Mouse (Mus musculus) lung, postnatal 14 days (tissue): Measurements from ENCODE around the gene Slc48a1.

Experiments
- DNase-seq: peaks from one replicate; pipeline ENCODE4 v3.0.0; 2021

Slc48a1 gene

DNA sequence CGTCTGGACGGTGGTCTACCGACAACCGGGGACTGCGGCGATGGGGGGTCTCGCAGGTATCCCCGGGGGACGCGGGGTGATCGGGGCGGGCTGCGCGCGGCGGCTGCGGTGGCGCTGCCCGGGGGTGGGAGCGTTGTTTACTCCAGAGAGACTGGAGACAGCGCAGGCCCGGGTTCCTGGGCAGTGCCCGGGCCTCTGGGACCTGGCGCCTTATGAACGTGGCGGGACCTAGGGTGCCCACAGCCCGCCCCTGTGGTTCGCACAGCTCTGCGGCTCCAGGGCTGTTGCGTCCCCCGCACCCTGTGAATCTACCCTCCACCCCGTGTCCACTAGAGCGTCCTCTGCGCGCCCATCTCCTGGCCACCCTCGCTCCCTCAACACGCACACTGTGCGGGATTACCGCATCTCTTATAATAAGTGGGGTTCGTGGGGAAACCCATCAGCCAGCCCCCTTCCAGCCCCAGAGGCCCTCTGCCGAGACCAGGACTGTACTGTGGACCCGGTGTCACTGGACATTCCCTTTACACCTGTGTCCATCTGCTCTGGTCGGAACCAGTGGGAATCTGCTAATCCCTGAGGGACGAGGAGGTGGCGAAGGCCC, 6.3 kb downstream of the Slc48a1 start:
- peak; percentile 41 for DNase-seq

DNA sequence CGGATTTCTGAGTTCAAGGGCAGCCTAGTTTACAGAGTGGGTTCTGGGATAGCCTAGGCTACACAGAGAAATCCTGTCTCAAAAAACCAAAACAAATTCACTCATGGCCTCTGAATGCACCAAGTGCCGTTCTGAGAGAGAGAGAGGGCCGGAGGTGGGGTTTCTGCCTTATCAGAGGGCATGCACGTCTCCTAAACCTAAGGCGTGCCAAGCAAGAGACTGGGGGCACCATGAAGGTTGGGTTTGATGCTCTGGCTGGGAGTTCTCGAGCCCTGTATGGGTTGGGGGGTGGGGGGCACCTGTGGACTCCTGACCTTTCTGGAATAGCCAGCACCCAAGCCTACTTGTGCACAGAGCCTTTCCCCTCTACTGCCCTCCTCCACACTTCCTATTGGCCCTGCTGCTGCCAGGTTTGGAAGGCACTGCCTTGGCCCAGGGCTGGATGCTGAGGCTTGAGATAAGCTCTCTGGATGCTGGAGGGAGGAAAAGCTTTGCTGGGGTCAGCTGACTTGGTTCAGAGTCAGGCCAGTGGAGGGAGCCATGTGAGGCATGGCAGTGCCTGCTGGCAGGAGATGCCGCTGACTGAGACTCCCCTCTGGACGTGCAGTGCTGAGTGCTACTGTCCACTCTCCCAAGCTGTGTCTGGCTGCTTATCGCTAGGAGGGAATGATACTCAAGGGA, 7.6 kb downstream of the Slc48a1 start:
- DNase-seq = no peak

DNA sequence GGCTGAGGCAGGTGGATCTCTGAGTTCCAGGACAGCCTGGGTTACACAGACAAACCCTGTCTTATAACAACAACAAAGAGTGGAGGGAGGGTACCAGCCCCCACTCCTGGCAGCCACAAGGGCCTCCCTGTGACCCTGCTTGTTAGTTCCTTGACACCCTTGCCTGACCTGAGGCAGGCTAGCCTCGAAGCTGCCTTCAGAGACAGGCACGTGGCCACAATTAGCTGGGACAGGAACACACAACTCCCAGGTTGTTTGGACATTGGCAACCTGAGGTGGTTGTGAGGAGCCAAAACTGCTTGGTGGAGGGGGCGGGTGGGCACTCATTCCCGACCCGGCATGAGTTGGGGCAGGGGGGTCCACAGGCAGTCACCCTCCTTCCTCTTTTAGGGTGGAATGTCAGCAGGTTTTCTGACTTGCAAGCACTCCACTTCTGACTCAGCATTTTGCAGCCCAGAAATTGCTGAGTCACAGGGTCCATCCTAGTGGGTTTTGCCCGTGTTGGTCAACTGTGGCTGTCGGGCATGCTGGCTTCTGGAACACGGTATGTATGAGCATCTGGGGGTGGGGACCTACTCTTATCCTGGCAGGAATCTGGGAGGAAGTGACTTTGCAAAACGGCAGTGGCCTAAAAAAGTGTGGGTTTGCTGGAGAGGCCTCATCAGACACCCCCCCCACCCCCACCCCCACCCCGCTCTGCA, 8.2 kb downstream of the Slc48a1 start:
- DNase-seq = no peak

DNA sequence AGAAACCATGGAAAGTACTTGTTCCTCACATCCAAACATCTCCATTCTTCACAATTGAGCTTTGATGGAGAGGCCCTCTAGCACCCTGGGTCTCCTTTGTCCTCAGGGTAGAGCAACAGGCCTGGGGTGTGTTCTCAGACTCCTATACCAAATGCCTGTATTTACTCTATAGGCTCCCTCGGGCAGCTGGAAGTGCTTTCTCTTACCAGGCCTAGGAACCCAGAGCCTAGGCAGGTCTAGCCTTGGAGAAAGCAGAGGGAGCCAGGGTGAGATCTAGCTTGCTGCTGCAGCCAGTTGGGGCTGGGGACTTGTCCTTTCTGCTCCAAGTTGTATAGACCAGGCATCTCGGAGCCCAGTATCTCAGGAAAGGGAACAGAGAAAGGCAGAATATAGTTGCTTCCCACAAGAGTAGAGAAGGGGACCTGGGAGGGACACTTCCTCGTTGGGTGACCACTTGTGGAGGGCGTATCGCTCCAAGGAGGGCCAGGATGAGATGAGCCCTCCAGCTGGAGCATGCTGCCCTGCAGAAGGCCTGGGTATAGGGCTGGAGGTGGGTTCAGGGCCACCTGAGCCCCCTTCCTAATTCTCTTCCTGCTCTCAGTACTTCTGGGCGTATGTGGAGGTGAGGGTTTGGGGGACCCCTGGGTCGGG, 9.0 kb downstream of the Slc48a1 start:
- no peak for DNase-seq

DNA sequence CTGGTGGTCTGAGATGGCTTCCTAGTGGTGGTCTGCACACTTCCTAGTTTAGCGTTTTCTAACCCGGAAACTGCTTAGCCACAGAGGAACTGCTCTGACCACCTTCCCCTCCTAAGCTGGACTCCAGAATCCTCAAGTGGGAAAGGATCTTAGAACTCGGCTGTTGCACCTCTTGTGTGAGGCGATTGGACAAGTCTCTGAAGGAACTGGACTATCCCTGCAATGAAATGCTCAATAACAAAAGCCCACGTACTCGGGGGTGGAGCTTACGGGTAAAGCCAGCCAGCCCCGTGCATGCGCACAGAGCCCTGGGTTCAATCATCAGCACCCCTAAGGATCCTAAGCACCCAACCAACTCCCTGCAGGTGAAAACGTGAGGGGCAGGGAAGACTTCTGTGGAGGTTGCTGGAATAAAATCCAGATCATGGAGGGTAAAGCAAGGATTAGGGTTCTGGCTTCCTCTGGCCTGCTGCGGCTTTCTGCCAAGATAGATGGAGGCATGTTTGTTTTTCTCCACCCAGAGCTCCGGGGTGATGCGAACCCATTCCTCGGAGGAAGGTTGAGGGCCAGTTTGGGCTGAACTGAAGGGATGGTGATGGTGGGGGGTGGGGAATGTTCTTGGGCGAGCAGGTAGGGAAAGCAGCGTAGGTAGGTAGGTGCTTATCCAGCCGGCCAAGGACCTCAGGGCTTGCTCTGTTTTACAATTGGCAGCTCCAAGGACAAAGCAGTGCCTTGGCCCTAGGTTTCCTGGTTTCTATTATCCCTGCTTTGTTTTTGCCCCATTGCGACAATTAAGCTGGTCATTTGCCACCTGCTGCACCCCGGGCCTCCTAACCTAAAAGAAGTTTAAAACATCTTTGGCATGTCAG, 9.7 kb downstream of the Slc48a1 start:
- DNase-seq = no peak

DNA sequence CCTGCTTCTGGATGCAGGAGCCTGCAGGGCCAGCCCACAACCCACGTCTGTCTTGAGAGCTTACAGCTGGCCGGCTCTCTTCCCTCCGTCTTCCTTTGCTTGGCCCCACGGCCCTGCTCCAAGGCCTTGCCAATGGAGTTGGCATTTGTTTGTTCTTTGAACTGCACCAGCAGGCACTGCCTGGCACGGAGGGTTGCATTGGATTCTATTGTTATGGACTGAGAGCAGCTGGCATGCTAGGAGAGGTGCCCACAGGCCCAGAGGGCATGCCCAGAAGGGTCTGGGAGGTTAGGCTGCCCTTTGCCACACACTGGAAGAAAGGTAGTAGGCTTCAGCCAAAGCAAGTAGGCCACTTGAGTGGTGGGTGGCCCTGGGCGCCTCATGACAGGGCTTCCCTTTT, 10.5 kb downstream of the Slc48a1 start:
- no peak for DNase-seq

DNA sequence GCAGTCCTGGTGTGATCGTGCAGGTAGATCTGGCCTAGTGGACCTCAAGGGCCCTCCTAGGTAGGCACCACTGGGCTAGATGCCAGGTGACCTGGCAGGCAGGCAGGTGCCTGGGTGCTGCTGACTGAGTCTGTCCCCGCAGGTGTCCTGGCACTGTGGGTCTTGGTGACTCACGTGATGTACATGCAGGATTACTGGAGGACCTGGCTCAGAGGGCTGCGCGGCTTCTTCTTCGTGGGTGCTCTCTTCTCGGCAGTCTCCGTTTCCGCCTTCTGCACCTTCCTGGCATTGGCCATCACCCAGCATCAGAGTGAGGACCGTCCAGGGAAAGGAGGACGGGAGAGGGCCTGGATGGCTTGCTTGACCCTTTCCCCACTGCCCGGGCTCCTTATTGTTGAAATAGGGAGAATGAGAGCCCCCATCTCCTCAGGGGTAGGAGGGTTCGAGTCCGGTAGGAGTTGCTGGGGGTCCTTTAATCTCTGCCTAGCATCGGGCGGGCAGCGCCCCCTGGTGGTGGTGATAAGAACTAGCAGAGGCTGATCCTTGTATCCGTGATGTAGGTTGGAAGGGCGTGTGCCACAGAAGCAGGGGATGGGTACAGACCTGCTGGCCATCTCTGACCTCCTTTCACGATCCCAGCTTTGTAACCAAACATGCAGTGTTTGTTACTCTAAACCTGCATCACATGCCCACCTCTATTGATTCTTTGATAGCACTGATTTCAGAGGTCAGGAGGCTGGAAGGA, 11.6 kb downstream of the Slc48a1 start:
- peak; percentile 74 for DNase-seq

DNA sequence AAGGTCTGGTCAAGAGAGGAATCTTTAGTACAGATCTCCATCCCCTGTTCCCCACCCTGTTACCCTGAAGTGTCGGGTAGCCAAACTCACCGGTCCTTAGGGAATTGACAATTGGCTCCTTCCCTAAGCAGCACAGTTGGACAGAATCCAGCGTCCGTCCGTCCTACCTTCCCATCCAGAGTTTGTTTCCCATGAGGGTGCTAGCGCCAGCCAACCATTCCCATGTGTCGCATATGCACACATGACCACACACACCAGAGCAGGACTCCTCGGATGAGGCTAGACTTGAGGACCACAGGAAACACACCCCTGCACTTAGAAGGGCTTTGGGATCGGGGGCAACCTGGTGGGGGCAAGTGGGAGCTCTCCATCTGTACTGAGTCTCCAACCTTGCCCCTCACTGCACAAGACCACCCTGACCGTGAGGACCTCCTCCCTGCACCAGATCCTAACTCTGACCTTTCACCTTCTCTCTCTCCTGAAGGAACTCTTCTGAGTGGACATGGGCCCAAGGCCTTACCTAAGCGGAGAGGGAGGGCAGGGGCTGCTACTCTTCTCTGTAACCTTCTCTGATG, 12.9 kb downstream of the Slc48a1 start:
- no peak for DNase-seq

DNA sequence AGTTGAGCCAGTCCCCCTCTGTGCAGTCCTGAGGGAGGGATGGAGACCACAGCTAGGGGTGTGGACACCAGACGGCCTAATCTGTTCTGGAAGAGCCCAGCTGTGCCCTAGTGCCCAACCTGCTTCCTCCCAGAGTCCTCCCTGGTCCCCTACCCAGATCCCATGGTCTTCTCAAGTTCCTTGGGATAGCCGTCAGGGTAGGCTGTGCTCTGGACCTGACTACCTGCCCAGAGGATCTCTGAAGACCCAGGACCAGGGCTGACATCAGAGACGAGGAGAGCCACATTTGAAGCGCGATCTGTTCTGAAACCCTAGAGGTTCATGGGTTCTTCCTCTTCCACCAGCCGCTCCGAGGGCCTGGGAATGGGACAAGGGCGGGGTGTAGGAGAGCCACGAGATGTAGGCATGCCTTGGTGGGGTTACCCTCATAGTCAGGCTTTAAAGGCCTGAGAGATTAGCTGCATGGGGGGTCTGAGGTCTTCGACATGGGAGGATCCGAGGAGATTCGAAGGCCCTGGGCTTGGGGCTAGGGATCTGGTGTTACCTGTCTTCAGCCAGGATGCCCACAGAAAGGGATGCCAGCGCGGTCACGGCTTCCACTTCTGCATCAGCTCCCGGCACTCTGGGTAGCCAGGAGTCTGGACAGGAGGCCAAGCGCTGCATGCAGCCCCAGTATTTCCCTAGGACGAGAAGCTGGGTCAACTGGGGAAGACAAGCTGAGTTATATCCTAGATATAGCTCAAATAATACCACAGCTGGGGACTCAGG, 15.2 kb downstream of the Slc48a1 start:
- DNase-seq = no peak

DNA sequence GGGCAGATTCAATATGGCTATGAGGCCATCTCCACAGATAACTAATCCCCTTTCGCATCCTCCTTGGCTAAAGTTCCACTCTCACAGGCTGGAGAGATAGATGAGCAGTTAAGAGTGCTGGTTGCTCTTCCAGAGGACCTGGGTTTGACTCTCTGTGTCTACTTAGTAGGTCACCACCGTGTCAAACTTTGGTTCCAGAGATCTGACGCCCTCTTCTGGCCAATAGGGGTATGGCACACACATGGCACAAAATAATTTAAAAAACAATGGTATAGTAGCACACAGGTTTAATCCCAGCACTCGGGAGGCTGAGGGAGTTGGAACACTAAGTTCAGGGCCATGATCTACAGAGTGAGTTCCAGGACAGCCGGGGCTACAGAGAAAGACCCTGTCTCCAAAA, 15.9 kb downstream of the Slc48a1 start:
- DNase-seq = no peak

DNA sequence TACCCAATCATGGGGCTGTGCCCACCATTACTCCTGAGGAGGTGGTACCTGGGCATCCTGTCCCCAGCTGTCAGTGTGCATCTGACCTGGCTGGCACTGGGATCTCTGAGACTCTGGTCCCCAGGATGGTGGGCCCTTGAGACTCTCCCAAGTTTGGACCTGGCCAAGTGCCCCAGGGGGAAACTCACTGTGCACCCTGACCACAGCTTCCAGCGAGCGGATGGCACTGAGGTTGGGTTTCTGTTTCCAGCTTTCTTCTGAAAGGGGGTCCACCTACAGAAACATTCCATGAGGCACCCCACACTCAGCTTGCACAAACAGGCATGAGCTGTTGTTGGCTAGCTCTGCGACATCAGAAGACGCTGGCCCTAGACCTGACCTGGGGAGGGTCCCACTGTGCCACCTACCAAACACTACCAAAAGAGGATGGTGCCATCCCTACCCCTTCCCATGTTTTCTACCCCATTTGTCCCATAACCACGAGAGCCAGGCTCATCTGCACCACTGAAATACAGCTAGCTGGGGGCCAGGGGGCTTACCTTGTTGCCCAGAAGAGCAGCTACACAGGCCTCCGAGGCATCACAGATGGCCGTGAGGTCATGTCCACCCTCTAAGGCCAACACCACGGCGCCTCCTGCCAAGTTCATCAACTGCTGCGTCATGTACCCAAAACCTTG, 17.4 kb downstream of the Slc48a1 start:
- no peak for DNase-seq

DNA sequence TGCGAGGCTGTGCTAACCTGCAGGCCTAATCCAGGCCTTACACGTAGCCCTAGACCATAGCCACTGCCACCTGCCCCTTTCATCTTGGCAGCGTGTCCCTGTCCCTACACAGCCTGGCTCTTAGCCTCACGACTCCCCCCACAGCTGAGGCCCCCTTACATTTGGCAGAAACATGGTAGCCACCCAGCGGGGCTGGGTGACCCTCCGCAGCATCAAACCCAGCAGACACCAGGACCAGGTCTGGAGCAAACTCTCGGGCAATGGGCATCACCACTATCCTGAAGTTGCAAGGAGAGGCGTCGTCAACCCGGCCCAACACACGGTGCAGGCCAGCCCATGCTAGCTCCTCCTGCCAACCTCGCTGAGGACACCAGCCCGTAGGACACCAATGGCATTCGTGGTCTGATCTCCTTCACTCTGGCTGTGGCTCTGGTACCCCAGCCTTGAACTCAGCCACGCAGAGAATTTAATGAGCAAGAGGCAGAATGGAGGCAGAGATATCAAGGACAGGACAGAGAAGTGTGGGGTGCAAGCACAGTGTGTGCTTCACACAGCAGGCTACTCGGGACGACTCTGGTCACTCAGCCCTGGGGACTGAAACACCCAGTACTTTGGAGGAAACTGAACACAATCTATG, 18.5 kb downstream of the Slc48a1 start:
- no peak for DNase-seq

DNA sequence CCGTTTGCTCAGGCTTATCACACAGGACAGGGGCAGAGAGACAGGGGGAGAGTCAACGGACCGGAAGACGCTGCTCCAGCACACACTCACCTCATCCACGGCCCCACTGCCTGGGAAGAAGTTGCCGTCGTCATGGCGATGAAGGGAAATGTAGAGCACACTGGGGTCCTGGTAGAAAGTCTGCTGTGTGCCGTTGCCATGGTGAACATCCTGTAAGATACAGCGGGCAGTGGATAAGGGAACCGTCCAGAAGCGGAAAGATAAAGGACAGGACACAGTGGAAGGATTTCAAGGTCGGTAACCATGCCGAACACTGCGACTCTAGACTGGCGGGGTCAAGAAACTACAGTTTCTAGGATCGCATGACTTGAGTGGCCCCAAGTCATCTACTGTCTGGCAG, 19.8 kb downstream of the Slc48a1 start:
- no peak for DNase-seq

DNA sequence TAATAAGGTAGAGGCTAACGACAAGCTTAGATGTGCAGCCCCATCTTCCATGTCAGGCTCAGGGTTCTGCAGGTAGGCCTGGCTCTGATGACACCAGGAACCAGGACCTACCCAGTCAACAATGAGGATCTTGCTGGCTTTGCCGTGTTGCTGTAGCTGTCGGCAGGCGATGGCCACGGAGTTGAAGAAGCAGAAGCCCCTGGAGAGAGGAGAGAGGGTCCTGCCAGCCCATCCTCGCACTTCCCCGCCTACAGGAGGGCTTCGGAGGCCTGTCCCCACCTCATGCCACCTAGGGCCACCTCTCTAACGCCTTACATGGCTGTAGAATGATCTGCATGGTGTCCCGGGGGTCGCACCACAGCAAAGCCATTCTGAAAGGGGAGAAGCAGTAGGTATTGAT, 21.1 kb downstream of the Slc48a1 start:
- no peak for DNase-seq

DNA sequence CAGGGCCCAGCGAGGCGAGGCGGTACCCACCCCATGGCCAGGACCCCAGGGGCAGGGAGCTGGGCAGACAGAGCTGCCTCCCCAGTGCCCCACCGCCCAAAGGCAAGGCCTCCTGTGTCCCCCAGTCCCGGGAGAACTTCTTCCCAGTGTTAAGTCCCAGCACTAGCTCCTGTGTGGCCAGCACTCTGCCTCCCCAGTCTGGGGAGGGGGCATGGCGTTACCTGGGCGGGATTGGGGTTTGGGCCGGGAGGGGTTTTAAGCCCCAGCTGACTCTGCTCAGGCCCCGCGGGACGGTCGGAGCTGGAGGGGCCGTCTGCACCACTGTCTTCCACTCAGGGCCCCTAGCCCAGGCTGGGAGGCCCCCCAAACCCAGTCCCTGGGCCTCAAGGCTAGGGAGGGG, 22.5 kb downstream of the Slc48a1 start:
- DNase-seq = no peak

DNA sequence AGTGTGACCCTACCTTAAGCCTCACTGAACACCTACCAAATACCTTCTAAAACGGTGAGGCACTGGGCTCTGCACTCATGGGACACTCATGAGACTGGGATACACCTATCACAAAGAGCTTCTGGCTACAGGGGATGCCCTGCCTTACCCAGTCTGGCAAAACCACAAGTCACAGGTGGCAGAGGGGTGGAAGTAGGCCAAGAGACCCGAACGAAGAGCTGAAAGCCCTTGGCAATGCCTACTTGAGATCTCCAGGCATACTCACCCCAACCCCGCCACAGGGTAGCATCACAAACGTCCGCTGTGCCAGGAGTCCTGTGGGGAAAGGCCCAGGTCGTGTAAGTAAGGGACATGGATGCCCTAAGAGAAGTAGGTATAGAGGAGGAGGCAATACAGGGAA, 23.5 kb downstream of the Slc48a1 start:
- no peak for DNase-seq

DNA sequence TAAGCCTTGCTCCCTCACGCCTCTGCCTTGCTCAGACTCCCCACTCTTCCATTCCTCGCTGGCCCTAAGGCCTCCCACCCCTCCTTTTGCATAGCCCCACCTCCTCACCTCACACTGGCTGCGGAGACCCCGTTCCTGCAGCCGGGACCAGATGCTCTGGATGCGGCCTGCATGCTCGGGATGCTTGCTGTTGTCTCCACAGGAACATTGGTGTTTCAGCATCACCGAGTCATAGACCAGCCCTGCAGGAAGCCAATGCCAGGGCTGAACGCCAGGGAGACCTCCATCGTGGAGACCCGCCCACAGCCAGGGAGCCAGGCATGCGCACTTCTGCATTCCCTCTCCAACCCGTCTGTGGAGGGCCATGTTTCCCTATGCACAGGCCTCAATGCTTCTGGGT, 24.3 kb downstream of the Slc48a1 start:
- DNase-seq = no peak

DNA sequence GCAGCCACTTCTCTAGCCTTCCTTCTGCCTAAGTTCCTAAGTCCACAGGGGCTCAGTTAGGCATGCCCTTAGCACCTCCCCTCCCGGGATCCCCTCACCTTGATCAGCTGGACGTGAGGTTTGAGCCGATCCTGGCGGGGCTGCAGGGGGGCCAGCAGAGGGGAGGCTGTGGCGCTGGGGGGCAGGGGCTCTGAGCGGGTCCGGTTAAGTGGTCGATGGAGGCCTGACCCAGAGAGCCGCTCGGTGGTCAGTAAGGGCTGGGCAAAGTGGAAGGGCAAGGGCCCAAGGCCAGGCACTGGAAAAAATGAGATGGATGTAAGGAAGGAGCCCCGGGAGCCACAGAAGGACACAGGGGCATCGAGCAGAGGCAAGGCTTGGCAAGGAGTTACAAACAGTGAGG, 29.5 kb downstream of the Slc48a1 start:
- no peak for DNase-seq

DNA sequence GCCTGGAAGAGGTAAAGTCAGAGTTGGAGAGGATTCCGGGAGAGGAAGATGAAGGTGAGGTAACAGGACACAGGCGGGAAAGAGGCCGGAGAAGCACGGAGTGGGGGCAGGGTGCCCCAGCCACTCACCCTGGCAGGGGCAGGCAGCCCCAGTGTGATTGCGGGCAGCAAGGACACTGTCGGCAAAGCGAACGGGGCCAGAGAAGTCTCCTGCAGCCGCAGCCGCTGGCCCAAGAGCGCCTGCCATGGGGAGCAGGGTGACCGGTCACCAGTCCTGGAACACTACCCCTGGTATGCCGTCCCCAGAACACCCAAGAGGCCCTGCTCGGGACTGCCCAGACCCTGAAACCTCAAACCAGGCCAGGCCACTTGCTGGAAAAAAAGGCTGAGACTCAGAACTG, 30.2 kb downstream of the Slc48a1 start:
- DNase-seq = no peak

DNA sequence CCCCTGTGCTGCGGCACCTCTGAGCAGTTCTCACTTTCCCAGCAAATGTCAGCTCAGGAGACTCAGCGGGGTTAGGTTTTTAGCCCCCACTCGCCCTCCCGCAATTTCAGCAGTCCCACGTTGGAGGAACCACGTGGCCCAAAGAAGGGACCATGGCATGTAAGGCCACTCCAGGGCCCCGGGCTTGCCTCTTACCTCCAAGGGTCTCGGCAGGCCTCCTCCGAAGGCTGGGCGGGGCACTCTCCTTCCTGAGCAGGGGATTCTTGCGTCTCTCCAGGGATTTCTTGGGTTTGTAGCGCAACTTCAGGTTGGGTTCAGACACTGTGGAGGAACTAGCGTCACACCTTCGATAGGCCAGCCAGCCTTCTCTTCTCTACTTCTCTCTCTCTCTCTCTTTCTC, 30.9 kb downstream of the Slc48a1 start:
- no peak for DNase-seq
